Mouse (Mus musculus) layer of hippocampus, postnatal 14 days (tissue): Measurements from ENCODE around the gene Chst14. TPM values are rescaled to one million over a fixed set of nuclear protein-coding genes. Genes with fewer than 3 reads are reported as not detected.

Experiments
- DNase-seq, 2 experiments: peaks; one replicate each; pipeline ENCODE4 v3.0.0; 2021 to 2022; ENCODE audit warnings: low spot score in 2 of 2, mixed read lengths in 1 of 2
- total RNA-seq, 2 experiments: library from RNA; stranded (reverse); gene quantifications; 2 replicates each; pipeline ENCODE4 v1.2.3; 2021

Chst14 gene
- total RNA-seq, 2 experiments from 2014 or later = 2.5 to 3.2 TPM

GRCm38 (mm10) chr2:118903333-118903741 lies 23.0 kb upstream of the Chst14 start:
- peak in 1 of 2 experiments; percentile 41 for DNase-seq

- DNase-seq = no peak
Observed at GRCm38 (mm10) chr2:118905433-118906117, 20.7 kb upstream of the Chst14 start.

GRCm38 (mm10) chr2:118906118-118906492 lies 20.2 kb upstream of the Chst14 start:
- no peak for DNase-seq

- DNase-seq = no peak
Observed at GRCm38 (mm10) chr2:118907781-118908180, 18.5 kb upstream of the Chst14 start.

- no peak for DNase-seq
Observed at GRCm38 (mm10) chr2:118909151-118909550, 17.1 kb upstream of the Chst14 start.

GRCm38 (mm10) chr2:118910605-118911278 lies 15.6 kb upstream of the Chst14 start:
- no peak for DNase-seq

- DNase-seq = no peak
Observed at GRCm38 (mm10) chr2:118912706-118913105, 13.6 kb upstream of the Chst14 start.

GRCm38 (mm10) chr2:118913551-118914276 lies 12.6 kb upstream of the Chst14 start:
- no peak for DNase-seq

- DNase-seq = no peak
Observed at GRCm38 (mm10) chr2:118914685-118915084, 11.6 kb upstream of the Chst14 start.

- no peak for DNase-seq
Observed at GRCm38 (mm10) chr2:118916436-118916835, 9.9 kb upstream of the Chst14 start.

GRCm38 (mm10) chr2:118918543-118918942 lies 7.8 kb upstream of the Chst14 start:
- DNase-seq = no peak

- DNase-seq = no peak
Observed at GRCm38 (mm10) chr2:118920428-118920827, 5.9 kb upstream of the Chst14 start.

GRCm38 (mm10) chr2:118925952-118926351 lies 344 bp upstream of the Chst14 start:
- DNase-seq = no peak

GRCm38 (mm10) chr2:118926998-118927739 lies 873 bp downstream of the Chst14 start:
- DNase-seq = no peak

- no peak for DNase-seq
Observed at GRCm38 (mm10) chr2:118941341-118941740, 15.0 kb downstream of the Chst14 start.

GRCm38 (mm10) chr2:118943232-118943631 lies 16.9 kb downstream of the Chst14 start:
- DNase-seq = no peak

- no peak for DNase-seq
Observed at GRCm38 (mm10) chr2:118948818-118949217, 22.5 kb downstream of the Chst14 start.

- DNase-seq = no peak
Observed at GRCm38 (mm10) chr2:118949699-118950098, 23.4 kb downstream of the Chst14 start.

GRCm38 (mm10) chr2:118956497-118956896 lies 30.2 kb downstream of the Chst14 start:
- no peak for DNase-seq

GRCm38 (mm10) chr2:118959644-118960043 lies 33.3 kb downstream of the Chst14 start:
- DNase-seq = no peak

- no peak for DNase-seq
Observed at GRCm38 (mm10) chr2:118960413-118960812, 34.1 kb downstream of the Chst14 start.
